Mouse (Mus musculus) embryonic fibroblast, embryonic 13.5 days (primary cell): ENCODE results near the gene Aida.

Experiments
- CTCF ChIP-seq: IDR thresholded peaks from 2 replicates; pipeline ENCODE4 v1.5.1; 2011; ENCODE audit warnings: mild to moderate bottlenecking, control low read depth, low read length, moderate library complexity, borderline replicate concordance; ENCODE audit not compliant: insufficient read depth
- POLR2A ChIP-seq: IDR thresholded peaks from 2 replicates; pipeline ENCODE4 v1.6.1; 2011; ENCODE audit warnings: low read depth, mild to moderate bottlenecking, control low read depth, low read length, moderate library complexity

DNA sequence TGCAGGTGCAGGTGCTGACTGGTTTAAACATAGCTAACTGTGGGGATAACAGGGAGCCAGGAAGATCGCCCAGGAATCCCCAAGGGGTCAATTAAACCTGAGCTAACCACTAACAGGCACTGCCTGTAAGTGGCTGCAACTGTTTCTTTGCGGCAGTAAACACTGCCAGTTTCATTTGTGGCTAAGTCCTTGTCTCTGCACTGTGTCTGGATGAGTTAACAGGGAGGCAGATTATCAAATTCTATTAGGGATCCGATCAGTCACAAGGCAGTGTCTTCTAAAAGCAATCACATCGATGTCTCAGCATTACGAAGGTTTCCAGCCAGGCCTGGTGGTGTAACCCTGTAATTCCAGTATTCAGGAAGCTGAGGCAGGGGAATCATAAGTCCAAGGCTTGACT is 70.0 kb downstream of the Aida start:
- TF ChIP-seq POLR2A (no peak), CTCF (no peak)
